Mouse (Mus musculus) liver, postnatal 0 days (tissue): ENCODE results near the gene Cacnb1.

Experiments
- CTCF ChIP-seq: sonication (generic); IDR thresholded peaks from 2 replicates; pipeline ENCODE4 v1.5.1; 2016; ENCODE audit warnings: antibody characterized with exemption, low read depth
- EP300 ChIP-seq: IDR thresholded peaks from 2 replicates; pipeline ENCODE4 v1.6.1; 2016; ENCODE audit warnings: antibody characterized with exemption, low read depth, mild to moderate bottlenecking

- no peak for TF ChIP-seq CTCF
- no peak for TF ChIP-seq EP300
Observed at GRCm38 (mm10) chr11:98037871-98038270, 15.0 kb upstream of the Cacnb1 start.
